Mouse (Mus musculus): ENCODE data around the gene Osbpl10.

GRCm38 (mm10) chr9:114944642-114945041, 33.7 kb upstream of the Osbpl10 start:
- TF ChIP-seq POLR2A (IDR thresholded peaks at IDR 0.05; ENCODE audit: insufficient read depth, low read length) (no peak), CTCF (IDR thresholded peaks at IDR 0.05; ENCODE audit: low read depth, low read length) (no peak)

Measured in ES-Bruce4 (cell line).